Mouse (Mus musculus) MEL (cell line): Measurements from ENCODE around the gene Peg10. TPM values are rescaled to one million over a fixed set of nuclear protein-coding genes. Genes with fewer than 3 reads are reported as not detected.

Experiments
- DNase-seq: peaks from one replicate; pipeline ENCODE4 v3.0.0; 2011; ENCODE audit warnings: low read depth, low spot score
- H3K27ac ChIP-seq: 2 replicates; pipeline ENCODE4 v1.5.1; 2012; ENCODE audit warnings: low read depth, mild to moderate bottlenecking, control low read depth, low read length, moderate library complexity; ENCODE audit not compliant: control insufficient read depth
- H3K27me3 ChIP-seq, 2 experiments: fragments of 150-350 bp in 1 of 2; sonication (generic) in 1 of 2; 2 replicates each; pipeline ENCODE4 v1.6.1; 2012; ENCODE audit warnings: low read length in 2 of 2, mild to moderate bottlenecking in 2 of 2, improper control_type of control experiment in 1 of 2, moderate library complexity in 1 of 2; ENCODE audit not compliant: insufficient read depth in 2 of 2, control insufficient read depth in 1 of 2
- H3K36me3 ChIP-seq, 2 experiments: 2 replicates each; pipeline ENCODE4 v1.6.1; 2012 to 2014; ENCODE audit warnings: low read length in 2 of 2, improper control_type of control experiment in 1 of 2, inconsistent platforms in 1 of 2, mild to moderate bottlenecking in 1 of 2; ENCODE audit not compliant: insufficient read depth in 2 of 2, control insufficient read depth in 1 of 2
- H3K4me1 ChIP-seq, 2 experiments: fragments of 150-350 bp in 1 of 2; sonication (generic) in 1 of 2; 2 replicates each; pipeline ENCODE4 v1.6.1; 2012; ENCODE audit warnings: low read length in 2 of 2, improper control_type of control experiment in 1 of 2, mild to moderate bottlenecking in 1 of 2; ENCODE audit not compliant: insufficient read depth in 2 of 2, control insufficient read depth in 1 of 2
- H3K4me3 ChIP-seq, 2 experiments: fragments of 150-350 bp in 1 of 2; sonication (generic) in 1 of 2; 2 replicates each; pipeline ENCODE4 v1.5.1; 2012; ENCODE audit warnings: low read depth in 2 of 2, low read length in 2 of 2, mild to moderate bottlenecking in 2 of 2, moderate library complexity in 2 of 2, control low read depth in 1 of 2, improper control_type of control experiment in 1 of 2; ENCODE audit not compliant: control insufficient read depth in 1 of 2, insufficient read depth in 1 of 2
- H3K79me2 ChIP-seq: 2 replicates; pipeline ENCODE4 v1.6.1; 2012; ENCODE audit warnings: mild to moderate bottlenecking, low read length, moderate library complexity; ENCODE audit not compliant: control insufficient read depth, poor library complexity, insufficient read depth
- H3K9ac ChIP-seq: 2 replicates; pipeline ENCODE4 v1.6.1; 2012; ENCODE audit warnings: low read depth, mild to moderate bottlenecking, control low read depth, low read length, moderate library complexity; ENCODE audit not compliant: control insufficient read depth, poor library complexity, severe bottlenecking
- H3K9me3 ChIP-seq: fragments of 150-350 bp; sonication (generic); replicated peaks from 2 replicates; pipeline ENCODE4 v1.6.1; 2012; ENCODE audit warnings: mild to moderate bottlenecking, low read length, improper control_type of control experiment, moderate library complexity; ENCODE audit not compliant: insufficient read depth
- CHD1 ChIP-seq: IDR thresholded peaks from 2 replicates; pipeline ENCODE4 v1.6.1; 2012; ENCODE audit warnings: low read depth, mild to moderate bottlenecking, inconsistent platforms, low read length, improper control_type of control experiment
- CHD2 ChIP-seq: IDR thresholded peaks from 2 replicates; pipeline ENCODE4 v1.6.1; 2011; ENCODE audit warnings: low read length, improper control_type of control experiment
- CTCF ChIP-seq, 3 experiments: IDR thresholded peaks in 2 of 3; conservative IDR thresholded peaks in 1 of 3; 2 replicates each; pipeline ENCODE4 v1.5.1; 2011 to 2012; ENCODE audit warnings: low read length in 3 of 3, low read depth in 2 of 3, mild to moderate bottlenecking in 2 of 3, improper control_type of control experiment in 1 of 3, inconsistent platforms in 1 of 3, mixed read lengths in 1 of 3, moderate library complexity in 1 of 3; ENCODE audit not compliant: control insufficient read depth in 1 of 3, insufficient read depth in 1 of 3, poor library complexity in 1 of 3, severe bottlenecking in 1 of 3
- E2F4 ChIP-seq: IDR thresholded peaks from 2 replicates; pipeline ENCODE4 v1.6.1; 2011; ENCODE audit warnings: low read depth, low read length, improper control_type of control experiment, borderline replicate concordance
- ELF1 ChIP-seq: IDR thresholded peaks from 2 replicates; pipeline ENCODE4 v1.6.1; 2014; ENCODE audit warnings: low read depth, mild to moderate bottlenecking, inconsistent platforms, low read length, improper control_type of control experiment, moderate library complexity
- EP300 ChIP-seq, 2 experiments: IDR thresholded peaks; 2 replicates each; pipeline ENCODE4 v1.6.1; 2011; ENCODE audit warnings: improper control_type of control experiment in 2 of 2, low read length in 2 of 2, low read depth in 1 of 2, mild to moderate bottlenecking in 1 of 2
- ETS1 ChIP-seq: IDR thresholded peaks from 2 replicates; pipeline ENCODE4 v1.6.1; 2012; ENCODE audit warnings: low read depth, mild to moderate bottlenecking, inconsistent platforms, low read length, improper control_type of control experiment, moderate library complexity
- GABPA ChIP-seq: IDR thresholded peaks from 2 replicates; pipeline ENCODE4 v1.6.1; 2012; ENCODE audit warnings: low read depth, mild to moderate bottlenecking, inconsistent platforms, low read length, improper control_type of control experiment, moderate library complexity
- GATA1 ChIP-seq: IDR thresholded peaks from 2 replicates; pipeline ENCODE4 v1.6.1; 2011; ENCODE audit warnings: low read depth, low read length, improper control_type of control experiment
- HCFC1 ChIP-seq: IDR thresholded peaks from 2 replicates; pipeline ENCODE4 v1.6.1; 2012; ENCODE audit warnings: low read depth, mild to moderate bottlenecking, inconsistent platforms, low read length, improper control_type of control experiment, moderate library complexity
- MAFK ChIP-seq: IDR thresholded peaks from 2 replicates; pipeline ENCODE4 v1.6.1; 2011; ENCODE audit warnings: low read depth, mild to moderate bottlenecking, low read length, improper control_type of control experiment, borderline replicate concordance
- MAX ChIP-seq: IDR thresholded peaks from 2 replicates; pipeline ENCODE4 v1.6.1; 2011; ENCODE audit warnings: low read length, improper control_type of control experiment
- MEF2A ChIP-seq: IDR thresholded peaks from 2 replicates; pipeline ENCODE4 v1.6.1; 2014; ENCODE audit warnings: low read depth, mild to moderate bottlenecking, inconsistent platforms, low read length, improper control_type of control experiment; ENCODE audit not compliant: poor library complexity, insufficient replicate concordance, severe bottlenecking; ENCODE audit errors: extremely low read depth
- MXI1 ChIP-seq: IDR thresholded peaks from 2 replicates; pipeline ENCODE4 v1.6.1; 2011; ENCODE audit warnings: mild to moderate bottlenecking, low read depth, low read length, improper control_type of control experiment
- MYB ChIP-seq: IDR thresholded peaks from 2 replicates; pipeline ENCODE4 v1.6.1; 2011; ENCODE audit warnings: mild to moderate bottlenecking, low read depth, low read length, improper control_type of control experiment
- MYC ChIP-seq: IDR thresholded peaks from 2 replicates; pipeline ENCODE4 v1.6.1; 2011; ENCODE audit warnings: low read depth, mild to moderate bottlenecking, low read length, improper control_type of control experiment, moderate library complexity
- POLR2A ChIP-seq, 2 experiments: IDR thresholded peaks; 2 replicates each; pipeline ENCODE4 v1.6.1; 2011 to 2012; ENCODE audit warnings: low read length in 2 of 2, mild to moderate bottlenecking in 2 of 2, control low read depth in 1 of 2, improper control_type of control experiment in 1 of 2, low read depth in 1 of 2, moderate library complexity in 1 of 2; ENCODE audit not compliant: control insufficient read depth in 1 of 2, insufficient read depth in 1 of 2, poor library complexity in 1 of 2
- POLR2AphosphoS2 ChIP-seq: IDR thresholded peaks from 2 replicates; pipeline ENCODE4 v1.6.1; 2011; ENCODE audit warnings: low read length, improper control_type of control experiment
- POLR2AphosphoS5 ChIP-seq: IDR thresholded peaks from 2 replicates; pipeline ENCODE4 v1.6.1; 2012; ENCODE audit warnings: low read depth, borderline replicate concordance, mild to moderate bottlenecking, inconsistent platforms, low read length, moderate library complexity, mixed read lengths
- RAD21 ChIP-seq: IDR thresholded peaks from 2 replicates; pipeline ENCODE4 v1.6.1; 2011; ENCODE audit warnings: mild to moderate bottlenecking, low read depth, low read length, improper control_type of control experiment
- RCOR1 ChIP-seq: IDR thresholded peaks from 2 replicates; pipeline ENCODE4 v1.6.1; 2012; ENCODE audit warnings: low read depth, mild to moderate bottlenecking, inconsistent platforms, low read length, improper control_type of control experiment
- SIN3A ChIP-seq: IDR thresholded peaks from 2 replicates; pipeline ENCODE4 v1.6.1; 2012; ENCODE audit warnings: low read length, improper control_type of control experiment, inconsistent platforms
- SMC3 ChIP-seq: IDR thresholded peaks from 2 replicates; pipeline ENCODE4 v1.6.1; 2011; ENCODE audit warnings: low read depth, low read length, improper control_type of control experiment
- TAL1 ChIP-seq: IDR thresholded peaks from 2 replicates; pipeline ENCODE4 v1.6.1; 2012; ENCODE audit warnings: mild to moderate bottlenecking, inconsistent platforms, low read length, moderate library complexity, mixed read lengths
- TBP ChIP-seq: IDR thresholded peaks from 2 replicates; pipeline ENCODE4 v1.8.0; 2011; ENCODE audit warnings: low read depth, low read length, improper control_type of control experiment
- TCF12 ChIP-seq: IDR thresholded peaks from 2 replicates; pipeline ENCODE4 v1.6.1; 2014; ENCODE audit warnings: low read depth, mild to moderate bottlenecking, inconsistent platforms, low read length, improper control_type of control experiment, moderate library complexity
- USF1 ChIP-seq: IDR thresholded peaks from 2 replicates; pipeline ENCODE4 v1.6.1; 2014; ENCODE audit warnings: low read depth, mild to moderate bottlenecking, inconsistent platforms, low read length, improper control_type of control experiment, moderate library complexity
- USF2 ChIP-seq, 2 experiments: IDR thresholded peaks; 2 replicates each; pipeline ENCODE4 v1.6.1; 2011 to 2012; ENCODE audit warnings: improper control_type of control experiment in 2 of 2, low read length in 2 of 2, borderline replicate concordance in 1 of 2, inconsistent platforms in 1 of 2, low read depth in 1 of 2, mild to moderate bottlenecking in 1 of 2; ENCODE audit not compliant: insufficient read depth in 1 of 2
- ZKSCAN1 ChIP-seq: IDR thresholded peaks from 2 replicates; pipeline ENCODE4 v1.6.1; 2012; ENCODE audit warnings: low read depth, mild to moderate bottlenecking, inconsistent platforms, low read length, improper control_type of control experiment, moderate library complexity
- ZMIZ1 ChIP-seq: IDR thresholded peaks from 2 replicates; pipeline ENCODE4 v1.6.1; 2012; ENCODE audit warnings: low read depth, mild to moderate bottlenecking, inconsistent platforms, low read length, improper control_type of control experiment, moderate library complexity
- polyA plus RNA-seq, 2 experiments: library from polyadenylated mRNA; stranded (reverse) in 1 of 2; unstranded in 1 of 2; fragments of >175 nt in 1 of 2; fragments of >200 nt in 1 of 2; gene quantifications; 2 replicates each; pipeline versions ENCODE4 v1.2.1 to v1.2.4; 2012; ENCODE audit warnings: low replicate concordance in 2 of 2, low read depth in 1 of 2; ENCODE audit not compliant: insufficient read length in 2 of 2, insufficient read depth in 1 of 2, missing spikeins in 1 of 2
- total RNA-seq: library from RNA; depleted of rRNA; stranded (reverse); fragments of 300-350 nt; gene quantifications from 2 replicates; pipeline ENCODE4 v1.2.3, GENCODE M21; 2012

Peg10 gene
- total and polyA plus RNA-seq, 3 experiments = not detected

GRCm38 (mm10) chr6:4736372-4736771 lies 10.7 kb upstream of the Peg10 start:
- DNase-seq = no peak
- Histone ChIP-seq H3K27ac (no peak overlapping the region), H3K4me3 (no peak overlapping the region)

DNA sequence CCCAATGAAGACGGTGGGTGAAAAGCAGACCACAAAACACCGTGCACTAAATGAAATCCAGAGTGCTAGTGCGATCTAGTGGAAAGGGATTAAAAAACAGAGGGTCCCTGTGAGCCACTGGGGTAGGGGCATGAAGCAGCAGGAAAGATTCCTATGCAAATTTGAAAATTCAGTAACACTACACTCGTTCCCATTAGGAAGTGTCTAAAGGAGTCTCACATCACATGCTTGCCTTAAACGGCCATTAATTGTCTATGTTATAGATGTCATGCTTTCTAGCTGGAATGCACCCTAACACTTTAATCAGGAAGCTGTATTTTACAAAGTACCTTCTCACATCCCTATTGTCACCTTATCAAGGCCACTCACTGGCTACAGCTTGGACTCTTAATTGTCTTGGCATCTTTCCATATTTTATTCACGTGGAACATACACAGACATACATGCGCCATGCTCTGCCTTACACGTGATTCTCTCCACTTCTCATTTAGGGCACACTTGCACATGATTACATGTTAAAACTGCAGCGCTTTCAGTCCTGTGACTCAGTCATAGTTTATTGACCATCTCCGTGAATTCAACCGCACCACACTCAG lies 9.0 kb upstream of the Peg10 start:
- no peak for TF ChIP-seq CHD1
- no peak for TF ChIP-seq MAX
- no peak for TF ChIP-seq SIN3A
- TF ChIP-seq ELF1 = no peak
- no peak for TF ChIP-seq TCF12
- no peak for TF ChIP-seq CTCF (IDR thresholded peaks at IDR 0.05 in 2 of 3, conservative IDR thresholded peaks at IDR 0.05 in 1 of 3; ENCODE audit: control insufficient read depth in 1 of 3, insufficient read depth in 1 of 3, low read depth in 2 of 3, low read length in 3 of 3, poor library complexity in 1 of 3, severe bottlenecking in 1 of 3)
- TF ChIP-seq MEF2A = no peak
- TF ChIP-seq TAL1 = no peak
- TF ChIP-seq USF2 (IDR thresholded peaks at IDR 0.05; ENCODE audit: borderline replicate concordance in 1 of 2, insufficient read depth in 1 of 2, low read depth in 1 of 2, low read length in 2 of 2) = no peak
- TF ChIP-seq RCOR1 = no peak
- no peak for TF ChIP-seq CHD2
- TF ChIP-seq HCFC1 = no peak
- TF ChIP-seq ZKSCAN1 = no peak
- TF ChIP-seq ZMIZ1 = no peak
- TF ChIP-seq SMC3 = no peak
- TF ChIP-seq MXI1 = no peak
- no peak for TF ChIP-seq MYC
- no peak for TF ChIP-seq USF1
- TF ChIP-seq GABPA = no peak
- no peak for TF ChIP-seq TBP
- Histone ChIP-seq H3K79me2 (no peaks in the 10 kb centered on the region), H3K4me1 (peaks cover 0 to 4% of the 10 kb centered on the region in 2 experiments; a peak in 1 of 4 replicates), H3K9me3 (no peaks in the 10 kb centered on the region), H3K27me3 (peaks cover 4 to 9% of the 10 kb centered on the region in 2 experiments; a peak in 3 of 4 replicates), H3K4me3 (no peak overlapping the region), H3K27ac (no peak overlapping the region), H3K36me3 (peaks cover 0 to 4% of the 10 kb centered on the region in 2 experiments; a peak in 2 of 4 replicates), H3K9ac (no peak overlapping the region)
- DNase-seq = no peak

More at GRCm38 (mm10) chr6:4736372-4736771, 10.7 kb upstream of the Peg10 start:
- Histone ChIP-seq H3K79me2 (no peaks in the 10 kb centered on the region), H3K27me3 (peaks cover 4 to 9% of the 10 kb centered on the region in 2 experiments; a peak in 3 of 4 replicates), H3K36me3 (peaks cover 0 to 4% of the 10 kb centered on the region in 2 experiments; a peak in 2 of 4 replicates), H3K4me1 (peaks cover 0 to 4% of the 10 kb centered on the region in 2 experiments; a peak in 1 of 4 replicates), H3K9me3 (no peaks in the 10 kb centered on the region), H3K9ac (no peak overlapping the region)
- TF ChIP-seq HCFC1 (no peak), CHD2 (no peak), EP300 (IDR thresholded peaks at IDR 0.05; ENCODE audit: low read depth in 1 of 2, low read length in 2 of 2) (no peak), MEF2A (no peak), TBP (no peak), ETS1 (no peak), CTCF (IDR thresholded peaks at IDR 0.05 in 2 of 3, conservative IDR thresholded peaks at IDR 0.05 in 1 of 3; ENCODE audit: control insufficient read depth in 1 of 3, insufficient read depth in 1 of 3, low read depth in 2 of 3, low read length in 3 of 3, poor library complexity in 1 of 3, severe bottlenecking in 1 of 3) (no peak), POLR2AphosphoS2 (no peak), MYB (no peak), RCOR1 (no peak), POLR2AphosphoS5 (no peak), E2F4 (no peak), MAFK (no peak), POLR2A (IDR thresholded peaks at IDR 0.05; ENCODE audit: control insufficient read depth in 1 of 2, insufficient read depth in 1 of 2, low read depth in 1 of 2, low read length in 2 of 2, poor library complexity in 1 of 2) (no peak), GATA1 (no peak), USF1 (no peak), SIN3A (no peak), RAD21 (no peak)
